Mouse (Mus musculus): ENCODE measurements around the gene Nrg4.

- TF ChIP-seq CTCF (IDR thresholded peaks at IDR 0.05; ENCODE audit: low read depth) (no peak), EP300 (optimal IDR thresholded peaks at IDR 0.05) (no peak)
These were observed at the start of gene Nrg4, which contains the start of gene Tmem266 for GRCm38 (mm10) chr9:55326515-55327233.
